Mouse (Mus musculus): ENCODE measurements around the gene Fmn2. TPM values are rescaled to one million over a fixed set of nuclear protein-coding genes. Genes with fewer than 3 reads are reported as not detected.
A peak's percentile ranks its signal among the peaks of the same experiment; 100 is the strongest.

The Fmn2 gene
- total RNA-seq, 2 experiments from 2014 or later, result 0.25 to 0.28 TPM

GRCm38 (mm10) chr1:174765757-174766156 lies 264.1 kb downstream of the Fmn2 start:
- intact Hi-C loops (cut with DNase I), result no loop called here
- DNase-seq, result no peak

GRCm38 (mm10) chr1:174766852-174767251 lies 265.2 kb downstream of the Fmn2 start:
- intact Hi-C loops (cut with DNase I), result no loop called here
- DNase-seq, result no peak

DNA sequence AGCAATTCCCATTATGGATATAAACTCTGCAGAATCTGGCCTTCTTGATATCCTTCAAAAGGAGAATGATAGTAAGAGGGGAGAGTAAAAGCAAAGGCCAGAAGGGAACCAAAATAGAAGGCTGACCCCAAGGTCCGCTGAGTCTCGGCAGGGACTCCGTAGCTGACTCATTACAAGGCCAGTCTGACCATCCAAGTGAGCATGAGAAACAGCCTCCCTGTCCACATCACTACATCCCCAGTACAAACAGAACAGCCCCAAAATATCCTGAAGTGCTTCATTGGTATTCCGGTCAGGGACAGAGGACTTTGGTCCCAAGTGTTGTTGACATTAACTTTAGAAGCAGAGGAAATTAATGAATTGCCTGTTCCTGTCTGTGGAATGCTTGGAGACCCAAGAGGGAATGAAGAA lies 270.3 kb downstream of the Fmn2 start:
- DNase-seq, result no peak
- intact Hi-C loops (cut with DNase I), result no loop called here

DNA sequence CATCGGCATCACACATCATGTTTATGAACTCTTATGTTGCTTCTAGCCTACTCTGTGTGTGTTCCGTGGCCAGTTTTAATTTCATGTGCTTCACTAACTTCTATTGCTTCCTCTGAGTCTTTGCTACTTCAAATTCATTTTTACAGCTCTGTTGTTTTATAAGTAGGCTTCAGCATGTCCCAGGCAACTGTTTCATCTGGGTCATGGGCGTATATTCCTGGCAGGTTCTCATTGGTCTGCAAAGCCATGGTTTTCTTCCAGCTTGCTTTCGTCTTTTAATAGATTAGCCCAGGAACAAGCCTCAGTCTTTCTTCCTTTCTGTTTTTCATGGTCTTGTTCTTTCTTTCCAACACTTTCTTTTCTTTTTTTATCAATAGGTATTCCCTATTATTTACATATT lies 279.4 kb downstream of the Fmn2 start:
- intact Hi-C loops (cut with DNase I), result no loop called here
- no peak for DNase-seq

- intact Hi-C loops (cut with DNase I), result no loop called here
Measured at GRCm38 (mm10) chr1:174788617-174789016, 287.0 kb downstream of the Fmn2 start.

DNA sequence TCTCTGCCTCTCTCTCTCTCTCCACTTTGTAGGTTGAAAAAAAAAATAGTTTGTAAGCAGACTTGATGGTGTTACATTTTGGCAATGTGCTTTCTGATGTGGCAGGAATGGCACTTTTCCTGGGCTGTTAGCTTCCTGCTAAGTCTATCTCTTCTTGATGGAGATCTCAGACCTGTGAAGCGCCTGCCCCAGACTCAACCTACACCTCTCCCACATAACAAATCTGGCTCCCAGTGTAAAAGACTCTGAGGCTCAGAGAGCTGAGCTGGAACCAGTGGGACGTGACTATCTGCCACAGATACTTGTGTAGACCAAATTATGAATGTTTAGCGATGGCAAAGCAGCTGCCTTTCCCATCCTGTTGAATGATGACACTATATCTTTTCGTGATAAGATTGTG lies 310.2 kb downstream of the Fmn2 start:
- DNase-seq, result no peak
- intact Hi-C loops (cut with DNase I), result no loop called here

More at GRCm38 (mm10) chr1:174788617-174789016, 287.0 kb downstream of the Fmn2 start:
- DNase-seq, result no peak

- intact Hi-C loops (cut with DNase I), result no loop called here
- DNase-seq, result no peak
Measured at GRCm38 (mm10) chr1:174826562-174826961, 324.9 kb downstream of the Fmn2 start.

DNA sequence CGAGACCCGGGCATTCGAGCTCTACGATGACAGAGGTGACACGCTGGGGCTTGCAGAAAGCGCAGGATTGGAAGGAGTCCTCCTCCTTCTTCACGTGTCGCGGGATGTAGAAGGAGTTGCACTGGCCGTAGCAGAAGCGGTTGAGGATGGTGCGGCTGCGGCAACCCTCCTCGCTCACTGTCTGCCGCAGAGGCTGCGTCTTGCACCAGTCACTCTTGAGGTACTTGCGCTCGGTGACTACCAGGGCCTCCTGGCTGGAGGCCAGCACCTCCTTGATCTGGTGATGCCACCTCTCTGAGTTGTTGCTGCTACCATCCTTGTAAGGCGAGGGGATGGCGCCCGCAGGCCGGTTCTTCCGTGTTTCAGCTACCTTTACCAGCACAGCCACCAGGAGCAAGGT lies 335.2 kb downstream of the Fmn2 start:
- intact Hi-C loops (cut with DNase I), result no loop called here
- DNase-seq, result no peak

DNA sequence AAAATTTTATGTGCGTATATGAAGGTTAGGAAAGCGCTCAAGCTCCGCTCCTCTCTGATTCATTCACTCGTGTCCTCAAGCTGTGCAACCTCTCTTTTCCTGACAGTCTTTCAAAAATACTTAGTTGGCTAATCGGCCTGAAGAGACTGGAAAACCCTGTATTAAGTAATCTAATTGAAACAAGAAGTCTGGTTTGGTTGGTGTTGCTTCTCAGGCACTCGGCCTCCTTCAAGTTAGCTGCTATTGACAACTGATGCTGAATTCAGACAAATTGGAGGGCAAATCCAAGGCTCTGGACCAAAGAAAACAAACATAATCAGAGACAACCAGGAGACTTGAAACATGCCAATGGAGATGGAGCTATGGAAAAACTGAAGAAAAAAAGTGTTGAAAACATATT lies 343.2 kb downstream of the Fmn2 start:
- intact Hi-C loops (cut with DNase I), result no loop called here
- DNase-seq, result no peak

- DNase-seq, result no peak
- intact Hi-C loops (cut with DNase I), result no loop called here
Measured at GRCm38 (mm10) chr1:174856188-174856587, 354.6 kb downstream of the Fmn2 start.

DNA sequence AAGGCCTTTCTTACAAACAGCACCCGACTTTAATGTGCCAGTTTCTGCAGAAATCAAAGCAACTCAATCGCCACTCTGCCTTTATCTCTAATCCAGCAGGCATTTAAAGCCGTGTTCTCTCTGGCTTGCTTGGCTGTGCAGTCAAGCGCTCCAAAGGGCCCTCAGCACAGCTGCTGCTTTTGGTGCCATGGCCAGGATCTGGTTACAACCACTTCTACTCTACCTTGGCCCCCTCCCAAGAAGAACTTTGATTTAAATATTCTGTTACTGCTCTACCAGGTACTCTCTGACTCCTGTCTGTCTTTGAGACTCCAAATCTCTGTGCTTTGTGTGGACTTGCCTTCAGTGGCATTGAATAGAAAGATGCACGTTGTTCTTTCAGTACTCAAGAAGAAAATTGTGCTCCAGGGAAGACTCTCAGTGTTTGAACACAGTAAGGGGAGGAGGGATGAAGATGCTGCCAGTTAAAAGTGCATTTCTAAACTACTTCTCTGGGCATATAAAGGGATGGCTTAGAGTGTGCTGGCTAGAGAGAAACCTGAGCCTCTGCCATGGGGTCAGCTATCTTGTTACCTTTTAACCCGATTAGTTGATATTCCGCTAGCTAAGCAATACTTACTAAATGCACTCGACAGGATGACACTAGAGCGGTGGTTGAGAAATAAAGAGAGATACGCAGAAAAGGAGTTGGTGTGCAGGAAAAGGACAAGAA lies 358.9 kb downstream of the Fmn2 start:
- peak in 1 of 2 experiments; percentile 23 for DNase-seq
- intact Hi-C loops (cut with DNase I), result no loop called here

Other genes starting within 250 kb of the Fmn2 start
- not detected for gene Olfr419, start 249.8 kb upstream of the Fmn2 start, total RNA-seq (2021)
- gene Mptx1, start 171.3 kb upstream of the Fmn2 start, total RNA-seq (2021), result not detected
- not detected for gene Olfr417, start 136.7 kb upstream of the Fmn2 start, total RNA-seq (2021)
- gene Olfr248, start 110.8 kb upstream of the Fmn2 start, total RNA-seq (2021), result not detected
- gene Olfr414, start 77.8 kb upstream of the Fmn2 start, total RNA-seq (2021), result not detected
- not detected for gene Olfr220, start 59.7 kb upstream of the Fmn2 start, total RNA-seq (2021)

All from gastrocnemius, postnatal 36 days (tissue).